Mouse (Mus musculus): ENCODE measurements around the gene Clcn1. TPM values are rescaled to one million over a fixed set of nuclear protein-coding genes. Genes with fewer than 3 reads are reported as not detected.

Gene Clcn1
- polyA plus RNA-seq, 3 experiments from 2014 or later = not detected

Other genes starting within 250 kb of the Clcn1 start
- not detected for gene Sva, start 248.3 kb upstream of the Clcn1 start, polyA plus RNA-seq (2017; shearing (Covaris generic))
- gene Tas2r139, start 145.7 kb upstream of the Clcn1 start, polyA plus RNA-seq (2017; shearing (Covaris generic)) = not detected
- gene Tas2r144, start 71.4 kb upstream of the Clcn1 start, polyA plus RNA-seq (2017; shearing (Covaris generic)) = not detected
- 1 to 10 TPM; 1.7 to 8.4 (median 6.6) TPM for gene Gstk1, start 40.8 kb upstream of the Clcn1 start, polyA plus RNA-seq (2017; shearing (Covaris generic))
- not detected for gene Tmem139, start 24.7 kb upstream of the Clcn1 start, polyA plus RNA-seq (2017; shearing (Covaris generic))
- 10 to 100 TPM; 46.6 to 55.8 (median 52.1) TPM for gene Casp2, start 21.7 kb upstream of the Clcn1 start, polyA plus RNA-seq (2017; shearing (Covaris generic))
- not detected for gene Fam131b, start 38.0 kb downstream of the Clcn1 start, polyA plus RNA-seq (2017; shearing (Covaris generic))
- 100 to 1,000 TPM in 1 of 3 experiments, 10 to 100 TPM in 2; 39.3 to 108 (median 40.8) TPM for gene Zyx, start 62.9 kb downstream of the Clcn1 start, polyA plus RNA-seq (2017; shearing (Covaris generic))
- under 1 TPM; 0.19 to 0.69 (median 0.67) TPM for gene Epha1, start 86.6 kb downstream of the Clcn1 start, polyA plus RNA-seq (2017; shearing (Covaris generic))
- gene Tas2r143, start 113.6 kb downstream of the Clcn1 start, polyA plus RNA-seq (2017; shearing (Covaris generic)) = not detected
- not detected for gene Tas2r135, start 118.7 kb downstream of the Clcn1 start, polyA plus RNA-seq (2017; shearing (Covaris generic))
- not detected for gene Tas2r126, start 147.8 kb downstream of the Clcn1 start, polyA plus RNA-seq (2017; shearing (Covaris generic))
- not detected for gene Olfr458, start 178.5 kb downstream of the Clcn1 start, polyA plus RNA-seq (2017; shearing (Covaris generic))
- gene Olfr457, start 189.7 kb downstream of the Clcn1 start, polyA plus RNA-seq (2017; shearing (Covaris generic)) = under 1 TPM in 1 of 3 experiments, not detected in 2; 0.15 TPM
- gene Olfr456, start 200.5 kb downstream of the Clcn1 start, polyA plus RNA-seq (2017; shearing (Covaris generic)) = not detected

All from inflammation-experienced regulatory T-cells, adult 6 months (primary cell).